Mouse (Mus musculus) urinary bladder, postnatal 4 days (tissue): ENCODE data around the gene Orc3.

Experiments used
- DNase-seq, 2 experiments: peaks; one replicate each; pipeline ENCODE4 v3.0.0; 2021 to 2022; ENCODE audit warnings: low spot score in 2 of 2

Gene Orc3

DNA sequence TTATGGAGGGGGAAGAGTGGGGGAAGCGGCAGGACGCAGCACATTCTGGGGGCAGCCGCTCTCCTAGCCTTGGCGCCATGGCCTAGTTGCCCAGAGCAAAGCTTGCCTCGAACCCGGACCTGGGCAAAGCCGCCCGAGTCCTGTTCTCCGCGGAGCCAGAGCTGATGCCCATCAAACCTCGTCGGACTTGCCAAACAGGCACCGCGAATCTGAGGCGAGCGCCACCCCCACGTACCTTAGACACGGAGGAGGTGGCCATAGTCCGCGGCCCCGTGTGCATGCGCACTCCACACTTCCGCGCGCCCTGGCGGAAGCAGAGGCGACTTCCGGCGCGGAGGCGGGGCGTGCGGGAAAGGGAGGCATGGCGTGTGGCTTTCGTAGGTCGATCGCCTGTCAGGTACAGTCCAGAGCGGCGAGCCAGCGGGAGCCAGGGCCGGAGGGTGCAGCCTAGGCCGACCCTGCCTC is at the start of gene Orc3, which contains the start of gene Rars2:
Gene Orc3 (minus strand): TSS at position 315 of the 465 bp plus-strand sequence.
Gene Rars2 (plus strand): TSS at position 328 of the 465 bp plus-strand sequence.
- DNase-seq, result peak; percentile 85 to 91

DNA sequence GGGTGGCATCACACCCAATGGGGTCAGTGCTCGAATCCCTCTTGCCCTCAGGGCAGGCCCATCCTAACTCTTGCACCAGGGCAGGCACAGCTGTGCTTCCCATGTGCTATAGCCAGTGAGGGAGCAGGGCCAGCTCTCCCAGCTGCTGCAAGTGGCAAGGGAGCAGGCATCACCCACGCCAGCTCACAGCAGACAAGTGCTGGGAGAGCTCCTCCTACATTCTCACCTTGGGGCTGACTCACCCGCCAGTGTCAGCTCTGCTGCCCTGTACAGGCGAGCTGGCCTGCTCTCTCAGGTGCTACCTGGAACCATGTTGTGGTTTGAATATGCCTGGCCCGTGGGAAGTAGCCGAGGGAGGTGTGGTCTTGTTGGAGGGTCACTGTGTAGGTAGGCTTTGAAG is 47.2 kb upstream of the Orc3 start:
- no peak for DNase-seq

DNA sequence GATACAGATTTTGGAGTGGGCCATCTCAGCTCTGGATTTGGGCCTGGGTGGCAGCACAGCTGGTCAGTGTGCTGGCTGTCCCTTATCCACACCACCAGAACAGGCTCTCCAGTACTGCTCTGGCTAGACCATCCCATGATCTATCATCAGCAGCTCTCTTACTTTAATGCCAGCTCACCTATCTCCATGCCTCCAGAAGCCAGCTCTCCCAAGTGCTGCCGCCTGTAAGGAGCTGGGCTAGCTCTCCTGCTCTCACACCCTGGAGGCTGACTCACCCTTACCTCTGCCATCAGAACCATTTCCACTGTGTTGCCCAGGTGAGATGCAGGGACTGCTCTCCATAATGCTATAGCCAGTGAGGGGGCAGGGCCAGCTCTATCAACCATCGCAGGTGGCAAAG is 46.8 kb upstream of the Orc3 start:
- DNase-seq, result no peak

DNA sequence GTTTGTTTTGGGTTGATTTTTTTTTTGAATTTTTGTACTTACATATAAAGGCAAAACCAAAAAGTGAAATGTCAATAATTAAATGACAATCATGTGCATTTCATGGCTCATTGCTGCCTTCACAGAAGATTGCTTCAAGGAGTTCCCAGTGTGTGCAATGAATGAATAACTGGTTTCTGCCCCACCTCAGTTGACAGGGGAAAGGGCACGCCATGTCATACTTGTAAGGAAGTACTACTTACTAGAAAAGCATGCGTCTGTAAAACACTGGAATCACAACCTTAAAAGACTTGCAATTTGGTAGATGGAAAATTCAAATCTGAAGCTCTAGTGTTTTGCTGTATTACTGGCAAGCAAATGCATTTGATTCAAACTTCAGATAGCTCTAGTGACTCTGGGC is 44.3 kb upstream of the Orc3 start:
- no peak for DNase-seq

DNA sequence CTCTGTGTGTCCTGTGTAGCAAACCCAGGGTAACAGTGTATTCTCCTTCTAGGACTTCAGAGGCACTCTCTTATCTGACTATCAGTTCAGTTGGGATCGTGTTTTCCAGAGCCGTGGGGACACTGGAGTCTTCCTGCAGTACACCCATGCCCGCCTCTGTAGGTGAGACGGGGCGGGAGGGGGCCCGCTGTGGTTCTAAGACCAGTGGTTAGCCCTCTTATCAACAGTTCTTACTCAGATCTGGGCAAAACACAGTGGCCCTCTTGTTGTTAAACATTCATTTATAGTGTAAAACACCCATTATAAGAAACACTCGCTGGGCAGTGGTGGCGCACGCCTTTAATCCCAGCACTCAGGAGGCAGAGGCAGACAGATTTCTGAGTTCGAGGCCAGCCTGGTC is 41.4 kb upstream of the Orc3 start:
- DNase-seq, result no peak

DNA sequence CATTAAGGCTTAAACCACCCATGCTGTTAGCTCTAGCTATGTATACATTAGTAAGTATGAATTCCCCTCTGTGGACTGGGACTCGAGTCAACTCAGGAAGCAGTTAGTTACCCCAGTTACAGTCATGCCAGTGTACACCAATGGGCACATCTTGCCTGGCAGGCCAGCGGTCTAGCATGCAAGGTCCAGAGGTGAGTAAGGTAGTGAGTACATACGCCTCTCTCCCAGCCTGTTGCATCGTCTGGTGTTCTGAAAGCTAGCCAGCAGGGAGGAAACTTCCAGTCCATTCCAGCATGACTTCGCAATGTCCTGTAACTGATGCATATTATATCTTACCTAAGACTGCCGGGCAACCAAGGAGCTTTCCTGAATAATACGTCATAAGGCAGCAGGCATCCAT is 38.4 kb upstream of the Orc3 start:
- DNase-seq, result no peak

DNA sequence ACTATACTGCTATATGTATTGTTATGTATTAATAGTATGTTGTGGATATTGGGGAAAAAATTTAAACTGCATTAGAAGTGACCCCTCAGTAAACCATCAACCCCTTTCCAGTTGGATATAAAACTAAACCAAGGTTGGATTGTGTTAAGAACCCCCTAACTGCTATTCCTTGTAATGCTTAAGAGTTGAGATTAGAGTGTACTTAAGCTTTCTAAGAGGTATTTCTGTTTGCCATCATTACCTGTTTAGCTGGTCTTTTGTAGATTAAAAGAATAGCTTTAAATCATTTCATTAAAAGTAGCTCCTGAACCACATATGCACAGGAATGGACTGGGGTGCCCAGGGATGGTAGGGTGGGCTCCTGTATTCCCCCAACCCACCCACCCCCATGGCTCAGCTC is 30.0 kb upstream of the Orc3 start:
- DNase-seq, result no peak

DNA sequence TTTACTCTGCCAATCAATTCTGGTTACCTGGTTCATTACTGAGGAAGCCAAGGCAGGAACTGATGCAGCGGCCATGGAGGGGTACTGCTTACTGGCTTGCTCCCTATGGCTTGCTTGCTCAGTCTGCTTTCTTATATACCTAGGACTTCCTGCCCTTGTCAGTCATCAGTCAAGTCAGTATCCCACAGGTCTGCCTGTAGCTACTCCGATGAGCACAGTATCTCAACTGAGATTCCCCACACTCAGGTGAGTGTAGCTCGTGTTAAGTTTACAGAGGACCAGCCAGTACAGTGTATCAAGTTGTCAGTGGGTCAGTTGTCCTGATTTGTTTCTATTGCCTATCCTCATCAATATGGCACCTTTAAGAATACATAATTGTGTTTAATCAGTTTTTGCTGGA is 26.0 kb upstream of the Orc3 start:
- DNase-seq, result no peak

DNA sequence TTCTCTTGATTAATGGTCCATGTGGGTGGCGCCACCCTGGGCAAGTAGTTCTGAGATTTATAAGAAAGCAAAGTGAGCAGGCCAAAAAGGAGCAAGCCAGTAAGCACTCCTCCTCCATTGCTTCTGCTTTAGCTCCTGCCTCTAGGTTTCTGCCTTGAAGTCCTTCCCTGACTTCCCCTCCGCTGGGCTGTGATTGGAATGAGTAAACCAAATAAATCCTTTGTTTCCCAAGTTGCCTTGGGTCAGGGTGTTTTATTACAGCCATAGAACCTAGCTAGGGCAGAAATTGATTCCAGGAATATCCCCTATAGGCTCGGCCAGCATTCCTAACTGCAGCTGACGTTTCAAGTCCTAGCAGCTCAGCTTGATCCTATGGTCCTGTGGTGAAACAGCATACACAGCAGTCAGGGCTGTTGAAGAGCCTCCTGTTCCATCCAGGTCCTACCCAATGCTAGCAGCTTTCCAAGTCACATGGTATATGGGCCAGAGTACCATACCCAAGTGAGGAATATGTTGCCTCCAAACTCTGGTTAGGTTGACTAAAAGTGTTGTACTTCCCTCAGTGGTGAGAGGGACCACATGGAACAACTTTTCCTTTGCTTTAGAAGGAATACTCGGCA is 25.1 kb upstream of the Orc3 start:
- no peak for DNase-seq

DNA sequence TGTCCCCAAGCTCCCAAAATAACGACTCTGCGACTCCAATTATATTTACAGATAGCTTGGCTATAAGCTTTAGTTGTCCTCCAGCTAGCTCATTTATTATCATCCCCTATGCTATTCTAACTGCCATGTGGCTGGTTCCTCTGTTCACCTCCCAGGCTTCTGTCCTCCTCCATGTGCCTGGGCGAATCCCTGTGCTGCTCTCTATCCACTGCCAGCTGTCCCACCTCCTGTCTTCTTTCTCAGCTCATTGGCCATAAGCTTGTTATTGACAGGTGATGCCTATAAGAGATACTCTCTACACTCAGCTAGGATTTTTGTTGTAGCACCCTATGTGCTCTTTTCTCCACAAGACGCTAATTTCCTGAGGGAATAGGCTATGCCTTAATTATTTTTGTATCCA is 23.1 kb upstream of the Orc3 start:
- DNase-seq, result no peak

DNA sequence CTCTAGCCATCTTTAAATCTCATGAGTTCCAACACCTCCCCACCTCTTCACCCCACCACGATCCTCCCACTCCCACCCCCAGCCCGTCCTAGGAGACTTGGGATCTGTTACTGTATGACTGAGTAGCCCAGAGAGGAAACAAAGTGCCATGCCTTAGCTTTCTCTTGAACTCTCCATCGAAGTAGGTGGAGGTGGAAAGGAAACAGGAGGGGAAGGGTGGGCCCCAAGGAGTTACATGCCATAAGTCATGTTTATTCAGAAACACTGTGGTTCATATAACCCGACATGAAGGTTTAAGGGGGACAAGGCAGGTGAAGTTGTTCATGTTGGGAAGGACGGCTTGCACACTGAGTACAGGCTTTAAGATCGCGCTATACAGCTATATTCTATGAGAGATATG is 22.6 kb upstream of the Orc3 start:
- no peak for DNase-seq

DNA sequence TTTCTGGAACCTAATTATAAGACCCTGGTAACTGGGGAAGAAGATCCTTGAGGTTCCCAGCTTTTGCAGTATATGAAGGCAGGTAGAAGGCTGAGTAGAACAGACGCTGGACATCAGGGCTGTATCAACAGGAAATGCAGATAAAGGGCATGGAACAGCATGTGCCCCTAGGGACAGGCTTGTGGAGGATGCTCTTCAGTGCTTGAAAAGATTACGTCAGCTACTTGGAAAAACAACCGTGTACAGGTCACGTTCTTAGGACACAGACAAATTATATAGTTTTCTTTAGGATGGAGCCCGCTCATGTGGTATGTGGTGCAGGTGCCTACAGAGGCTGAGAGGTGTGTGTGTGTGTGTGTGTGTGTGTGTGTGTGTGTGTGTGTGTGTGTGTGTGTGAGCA is 21.3 kb upstream of the Orc3 start:
- DNase-seq, result no peak

DNA sequence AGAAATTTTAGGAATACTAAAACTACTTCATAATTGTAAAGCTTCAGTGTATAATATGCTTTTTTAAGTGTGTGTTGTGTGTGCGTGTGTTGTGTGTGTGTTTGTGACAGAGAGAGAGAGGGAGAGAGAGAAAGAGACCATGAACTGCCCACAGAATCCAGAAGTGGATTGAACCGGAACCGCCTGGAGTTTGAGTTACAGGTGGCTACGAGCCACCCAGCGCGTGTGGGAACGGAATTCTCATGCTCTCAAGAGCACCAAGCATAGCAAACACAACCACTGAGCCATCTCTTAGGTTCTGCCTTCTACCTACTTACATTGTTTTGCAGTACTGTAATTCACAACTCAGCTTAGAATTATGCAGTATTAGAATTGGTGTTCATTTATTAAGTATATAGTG is 19.4 kb upstream of the Orc3 start:
- DNase-seq, result no peak

DNA sequence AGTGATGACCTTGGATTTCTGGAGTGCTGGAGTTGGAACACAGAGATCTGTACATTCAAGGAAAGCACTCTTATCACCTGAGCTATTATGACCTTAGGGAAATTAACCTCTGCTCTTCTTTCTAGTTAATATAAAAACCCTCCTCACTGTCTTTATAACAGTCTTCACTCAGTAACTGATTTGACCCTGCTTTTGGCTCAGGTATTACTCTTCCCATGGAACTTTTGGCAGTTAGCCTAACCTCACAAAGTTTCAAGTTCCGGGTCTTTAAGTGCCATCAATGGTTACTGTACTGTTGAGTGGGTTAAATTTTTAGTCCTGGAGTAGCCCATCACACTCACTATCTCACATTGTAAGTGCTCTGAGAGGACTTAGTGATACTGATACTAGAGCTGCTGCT is 15.2 kb upstream of the Orc3 start:
- no peak for DNase-seq

DNA sequence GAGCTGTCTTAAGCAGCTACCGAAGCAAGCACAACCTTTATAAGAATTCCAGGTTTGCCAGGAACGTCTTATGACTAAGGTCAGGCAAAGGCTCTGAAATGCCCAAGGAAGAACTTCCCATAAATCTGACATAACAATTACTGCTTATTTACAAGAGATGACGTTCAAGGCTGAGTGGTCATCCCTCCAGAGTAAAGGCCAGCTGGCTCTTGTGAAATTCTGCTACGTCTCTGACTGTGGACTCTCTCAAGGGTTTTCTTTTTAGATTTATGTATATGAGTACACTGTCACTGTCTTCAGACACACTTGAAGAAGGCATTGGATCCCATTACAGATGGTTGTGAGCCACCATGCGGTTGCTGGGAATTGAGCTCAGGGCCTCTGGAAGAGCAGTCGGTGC is 11.7 kb upstream of the Orc3 start:
- no peak for DNase-seq

DNA sequence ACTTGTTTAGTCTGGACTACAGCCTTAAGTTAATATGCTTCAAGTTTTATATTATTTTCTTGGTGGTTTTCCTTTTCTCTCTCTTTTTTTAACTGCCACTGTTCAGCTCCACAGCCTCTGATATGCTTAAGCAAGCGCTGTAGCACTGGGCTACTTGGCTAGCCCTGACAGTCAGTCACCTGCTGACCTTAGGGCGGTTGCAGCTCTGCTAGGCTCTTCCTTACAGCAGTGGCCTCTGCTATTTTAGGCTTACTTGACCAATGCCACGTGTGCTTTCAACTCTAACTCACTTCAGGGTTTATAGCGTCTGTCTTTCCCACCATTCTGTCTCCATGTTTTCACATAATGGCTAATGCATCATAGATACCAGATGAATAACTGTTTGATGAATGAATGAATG is 10.8 kb upstream of the Orc3 start:
- no peak for DNase-seq

DNA sequence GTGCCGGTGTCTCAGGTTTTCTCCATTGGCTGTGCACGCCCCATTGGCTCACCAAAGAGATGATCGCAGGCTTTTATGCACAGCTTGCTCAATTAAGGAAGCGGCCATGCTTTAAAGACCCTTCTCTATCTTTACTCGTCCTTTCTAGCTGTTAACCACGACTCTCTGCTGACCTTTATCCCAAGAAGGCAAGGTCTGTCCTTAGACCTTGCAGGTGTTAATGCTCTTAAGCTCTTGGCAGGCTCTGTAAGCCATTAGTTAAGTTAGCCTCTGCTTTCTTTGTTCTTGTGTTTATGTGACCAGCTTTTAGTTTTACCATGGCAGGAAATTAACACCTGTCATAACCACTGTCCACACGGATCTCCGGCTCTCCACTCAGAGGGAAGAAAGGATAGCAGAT is 1.4 kb upstream of the Orc3 start:
- no peak for DNase-seq

DNA sequence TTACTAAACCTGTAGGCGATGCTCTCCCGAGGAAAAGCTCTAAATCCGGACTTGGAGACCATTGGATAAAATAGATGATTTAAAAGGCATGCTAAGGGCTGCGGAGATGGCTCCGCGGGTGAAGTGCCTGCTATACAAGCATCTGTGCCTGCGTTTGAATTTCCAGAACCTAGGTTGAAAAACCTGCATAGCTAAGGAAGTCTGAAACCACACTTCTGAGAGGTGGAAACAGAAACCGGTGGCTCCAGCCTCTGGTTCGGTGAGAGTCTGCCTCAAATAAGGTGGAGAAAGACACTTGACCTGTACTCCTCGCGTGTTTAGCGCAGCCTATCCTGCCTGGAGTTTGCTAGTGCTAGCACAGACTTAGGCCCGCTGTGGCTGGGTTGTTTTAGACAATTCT is 559 bp upstream of the Orc3 start:
- DNase-seq, result no peak

DNA sequence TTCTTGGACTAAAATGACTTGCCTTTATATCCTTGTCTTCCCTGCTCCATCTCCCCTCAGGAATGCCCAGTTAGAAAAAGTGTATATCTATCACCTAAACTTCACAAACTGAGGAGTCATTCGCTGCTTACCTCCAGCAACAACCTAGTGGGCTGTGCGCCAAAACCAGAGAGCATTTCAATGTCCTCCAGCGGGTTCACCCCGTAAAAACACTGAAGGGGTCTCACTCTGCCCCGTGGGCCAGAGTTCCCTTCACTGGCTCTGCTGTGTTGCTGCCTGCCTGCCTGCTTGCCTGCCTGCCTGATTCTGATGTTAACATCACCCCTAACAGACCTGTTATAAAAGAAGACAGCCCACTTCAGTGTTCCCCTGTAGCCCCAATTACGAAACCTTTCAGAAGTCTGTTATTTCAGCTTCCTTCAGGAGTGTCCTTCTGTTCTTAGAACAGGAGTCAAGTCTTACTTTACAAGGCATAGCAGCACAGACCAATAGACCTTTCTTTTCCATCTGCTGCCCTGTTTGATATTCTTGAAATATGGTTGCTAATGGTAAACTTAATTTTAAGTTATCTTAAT is 1.1 kb downstream of the Orc3 start:
- DNase-seq, result no peak

DNA sequence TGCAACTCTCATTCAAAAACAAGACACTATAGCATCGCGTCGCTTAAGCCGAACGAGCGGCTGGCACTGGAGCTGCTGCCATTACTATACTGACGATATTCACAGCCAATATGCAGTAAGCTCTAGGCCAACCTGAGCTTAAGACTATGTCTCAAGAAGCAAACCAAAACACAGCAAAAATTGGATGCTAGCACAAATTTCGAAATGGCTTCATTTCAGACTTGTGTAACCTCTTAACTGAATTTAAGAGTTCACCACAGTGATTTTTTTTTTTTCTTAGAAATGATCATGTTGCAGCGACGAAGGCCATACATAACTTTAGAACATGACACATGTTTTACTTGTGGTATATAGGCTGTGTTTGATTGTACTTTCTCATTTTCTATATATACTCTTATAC is 8.1 kb downstream of the Orc3 start:
- no peak for DNase-seq

DNA sequence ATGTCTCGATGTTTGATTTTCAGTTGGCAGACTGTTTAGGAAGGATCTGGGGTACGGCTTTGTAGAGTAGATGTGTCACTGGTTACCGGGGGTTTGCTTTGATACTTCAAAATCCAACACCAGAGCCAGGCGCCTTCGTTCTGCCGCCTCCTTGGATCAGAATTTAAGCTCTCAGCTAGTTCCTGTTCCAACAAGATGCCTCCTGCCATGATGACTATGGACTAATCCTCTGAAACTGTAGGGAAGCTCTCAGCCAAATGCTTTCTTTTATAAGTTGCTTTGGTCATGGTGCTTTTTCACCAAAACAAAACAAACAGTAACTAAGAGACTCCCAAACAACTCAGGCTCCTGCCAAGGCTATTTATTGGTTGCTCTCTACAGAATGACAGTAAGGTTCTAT is 11.6 kb downstream of the Orc3 start:
- DNase-seq, result no peak

DNA sequence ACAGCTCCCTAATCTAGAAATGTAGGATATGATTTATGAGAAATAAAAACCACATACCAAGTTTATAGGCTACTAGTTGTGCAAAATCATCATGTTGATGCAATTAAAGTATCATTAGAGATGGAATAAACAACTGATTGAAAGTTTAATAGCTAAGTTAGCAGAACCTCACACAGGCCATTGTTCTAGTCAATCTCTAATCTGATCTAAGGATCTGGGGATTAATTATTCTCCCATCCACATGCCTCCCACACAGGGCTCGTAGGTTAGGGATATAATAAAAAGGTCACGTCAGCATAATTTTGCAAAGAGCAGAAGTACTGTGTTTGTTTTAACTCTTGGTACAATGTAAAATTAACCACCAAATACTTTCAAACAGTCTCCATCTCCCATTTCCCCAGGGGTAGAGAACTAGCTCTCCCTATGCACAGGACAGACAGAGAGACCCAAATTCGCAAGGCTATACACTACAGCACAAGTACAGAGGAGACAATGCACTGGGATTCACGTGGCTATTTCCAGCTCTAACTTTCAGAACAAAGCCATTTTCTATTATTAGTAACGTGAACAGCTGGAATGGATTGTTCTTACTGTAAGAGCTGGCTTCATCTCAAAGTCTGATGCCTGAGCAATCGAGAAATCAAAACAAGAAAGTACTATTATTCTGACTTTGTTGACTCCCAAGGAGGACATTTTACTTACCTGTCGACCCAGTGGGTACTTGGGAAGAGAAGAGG is 29.7 kb downstream of the Orc3 start:
- no peak for DNase-seq

DNA sequence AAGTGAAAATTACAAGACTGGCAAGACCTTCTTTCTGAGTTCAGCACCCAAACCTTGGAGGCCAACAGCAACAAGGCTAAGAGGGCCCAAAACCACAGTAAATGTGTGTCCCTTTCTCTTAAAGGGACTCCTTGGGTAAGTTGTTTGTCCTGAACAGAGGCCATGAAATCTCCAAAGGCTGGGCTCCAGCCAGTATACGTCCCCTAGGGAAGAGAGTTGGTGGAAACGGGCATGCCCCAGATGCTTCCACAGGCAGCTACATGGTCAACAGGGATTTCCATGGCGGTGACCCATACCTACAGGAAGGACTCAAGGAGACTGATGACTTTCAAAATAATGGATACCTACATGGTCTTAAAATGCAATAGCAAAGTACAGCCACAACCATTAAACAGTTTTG is 31.3 kb downstream of the Orc3 start:
- no peak for DNase-seq
